Mouse (Mus musculus) embryonic fibroblast, embryonic 13.5 days (primary cell): ENCODE measurements around the gene Mpv17l. TPM values are rescaled to one million over a fixed set of nuclear protein-coding genes. Genes with fewer than 3 reads are reported as not detected.
"Not testable (repeated sequence)": the region's sequence is repeated elsewhere in the genome, so short reads cannot be mapped to it uniquely, and the experiment has no call there.

Experiments used
- H3K27ac ChIP-seq: 2 replicates; pipeline ENCODE4 v1.5.1; 2012; ENCODE audit warnings: low read length, control low read depth, inconsistent platforms; ENCODE audit not compliant: insufficient read depth
- H3K4me1 ChIP-seq: 2 replicates; pipeline ENCODE4 v1.6.1; 2011; ENCODE audit warnings: low read length; ENCODE audit not compliant: control insufficient read depth, insufficient read depth
- H3K4me3 ChIP-seq: 2 replicates; pipeline ENCODE4 v1.5.1; 2011; ENCODE audit warnings: mild to moderate bottlenecking, control low read depth, low read length; ENCODE audit not compliant: insufficient read depth
- CTCF ChIP-seq: IDR thresholded peaks from 2 replicates; pipeline ENCODE4 v1.5.1; 2011; ENCODE audit warnings: mild to moderate bottlenecking, control low read depth, low read length, moderate library complexity, borderline replicate concordance; ENCODE audit not compliant: insufficient read depth
- POLR2A ChIP-seq: IDR thresholded peaks from 2 replicates; pipeline ENCODE4 v1.6.1; 2011; ENCODE audit warnings: low read depth, mild to moderate bottlenecking, control low read depth, low read length, moderate library complexity
- polyA plus RNA-seq: library from polyadenylated mRNA; stranded (reverse); fragments of >200 nt; gene quantifications from 2 replicates; pipeline ENCODE4 v1.2.4, GENCODE M21; 2011; ENCODE audit warnings: low read depth; ENCODE audit not compliant: missing spikeins, insufficient read length

Mpv17l gene
- polyA plus RNA-seq, 1 experiment: 5.1 TPM

DNA sequence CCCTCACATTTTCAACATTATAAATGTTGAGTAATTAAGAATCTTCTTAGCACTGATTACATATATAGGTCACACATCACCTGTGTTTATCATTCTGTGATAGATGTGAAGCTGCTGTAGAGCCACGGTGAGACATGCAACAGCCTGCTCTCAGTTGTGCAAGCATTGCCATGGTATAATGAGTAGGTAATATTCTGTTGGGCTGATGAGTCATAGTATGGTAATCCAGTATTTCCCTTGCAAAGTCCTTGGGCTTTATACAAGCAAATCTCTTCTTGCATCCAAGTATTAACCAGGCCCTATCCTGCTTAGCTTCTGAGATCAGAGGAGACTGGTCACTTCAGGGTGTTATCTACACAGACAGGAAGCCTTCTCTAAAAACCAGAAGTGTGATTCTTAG is 66.1 kb downstream of the Mpv17l start:
- no peaks in the 10 kb centered on the region for H3K4me1 ChIP-seq
- no peak overlapping the region for H3K4me3 ChIP-seq
- no peak overlapping the region for H3K27ac ChIP-seq
- TF ChIP-seq POLR2A: no peak
- TF ChIP-seq CTCF: no peak

DNA sequence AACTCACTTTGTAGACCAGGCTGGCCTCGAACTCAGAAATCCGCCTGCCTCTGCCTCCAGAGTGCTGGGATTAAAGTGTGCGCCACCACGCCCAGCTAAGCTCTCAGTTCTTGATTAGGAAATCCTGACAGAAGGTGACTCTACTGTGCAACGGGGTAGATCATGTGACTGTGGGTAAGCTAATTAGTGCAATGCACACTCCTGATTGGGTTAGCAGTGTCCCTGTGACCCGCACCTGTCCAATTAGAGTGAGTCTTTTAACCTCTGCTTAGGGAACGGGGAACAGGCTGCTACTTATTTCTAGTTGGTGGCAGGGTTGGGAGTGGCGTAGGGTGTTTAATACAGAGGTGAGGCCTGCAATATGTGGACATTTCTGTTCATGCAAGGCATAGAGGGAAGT is 69.1 kb downstream of the Mpv17l start:
- no peak for TF ChIP-seq POLR2A
- TF ChIP-seq CTCF: no peak
- no peak overlapping the region for H3K4me3 ChIP-seq
- no peak overlapping the region for H3K27ac ChIP-seq
- no peaks in the 10 kb centered on the region for H3K4me1 ChIP-seq

DNA sequence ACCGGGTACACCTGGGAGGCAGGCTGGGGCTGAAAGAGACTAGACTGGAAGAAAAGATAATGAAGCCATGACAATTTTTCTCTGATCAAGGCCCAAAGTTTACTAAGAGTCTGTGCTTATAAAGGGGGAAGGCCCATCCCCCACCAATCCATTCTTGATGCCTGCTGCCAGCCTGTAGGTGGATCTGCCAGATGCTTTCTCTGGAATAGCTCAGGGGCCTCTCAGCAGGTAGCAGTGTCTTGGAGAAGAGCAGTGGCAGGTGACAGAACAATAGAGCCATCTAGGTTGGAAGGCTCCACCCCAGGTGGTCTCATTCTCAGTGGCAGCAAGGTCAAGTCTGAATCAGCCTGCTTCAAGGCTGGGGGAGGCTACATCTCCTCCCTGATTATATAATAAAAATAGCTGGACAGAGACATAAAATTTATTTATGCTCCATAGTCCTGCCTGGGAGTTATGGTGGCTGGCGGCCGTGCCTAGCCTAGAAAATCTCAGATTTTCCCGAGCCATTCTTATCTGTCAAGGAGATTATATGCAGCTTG is 73.5 kb downstream of the Mpv17l start:
- not testable (repeated sequence) for H3K4me3 ChIP-seq, H3K27ac ChIP-seq, H3K4me1 ChIP-seq

DNA sequence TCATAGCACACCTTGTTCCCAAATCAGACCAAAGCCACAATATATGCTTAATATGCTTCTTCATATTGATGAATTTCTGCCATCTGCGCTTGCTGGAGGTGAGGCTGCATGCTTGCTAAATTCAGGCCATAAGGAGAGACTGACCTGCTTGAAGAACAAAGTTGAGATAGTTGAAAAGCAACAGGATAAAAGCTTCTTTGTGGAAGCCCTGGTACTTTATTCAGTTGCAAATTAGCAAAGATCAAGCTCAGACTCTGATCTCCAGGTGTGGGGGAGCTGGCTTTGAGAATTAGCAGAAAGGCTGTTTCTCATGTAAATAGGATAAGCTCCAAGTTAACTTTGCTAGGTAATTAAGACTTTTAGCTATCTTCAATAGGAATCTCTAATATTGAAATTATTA is 74.1 kb downstream of the Mpv17l start:
- H3K4me1 ChIP-seq, H3K27ac ChIP-seq, H3K4me3 ChIP-seq: not testable (repeated sequence)

DNA sequence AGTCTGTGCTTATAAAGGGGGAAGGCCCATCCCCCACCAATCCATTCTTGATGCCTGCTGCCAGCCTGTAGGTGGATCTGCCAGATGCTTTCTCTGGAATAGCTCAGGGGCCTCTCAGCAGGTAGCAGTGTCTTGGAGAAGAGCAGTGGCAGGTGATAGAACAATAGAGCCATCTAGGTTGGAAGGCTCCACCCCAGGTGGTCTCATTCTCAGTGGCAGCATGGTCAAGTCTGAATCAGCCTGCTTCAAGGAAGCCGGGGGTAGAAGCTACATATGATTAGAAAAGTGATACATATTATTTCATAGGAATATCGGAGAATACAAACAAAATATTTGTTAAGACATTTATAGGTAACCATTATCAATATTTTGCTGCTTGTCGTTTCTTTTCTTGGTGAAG is 78.8 kb downstream of the Mpv17l start:
- not testable (repeated sequence) for H3K27ac ChIP-seq, H3K4me1 ChIP-seq, H3K4me3 ChIP-seq

DNA sequence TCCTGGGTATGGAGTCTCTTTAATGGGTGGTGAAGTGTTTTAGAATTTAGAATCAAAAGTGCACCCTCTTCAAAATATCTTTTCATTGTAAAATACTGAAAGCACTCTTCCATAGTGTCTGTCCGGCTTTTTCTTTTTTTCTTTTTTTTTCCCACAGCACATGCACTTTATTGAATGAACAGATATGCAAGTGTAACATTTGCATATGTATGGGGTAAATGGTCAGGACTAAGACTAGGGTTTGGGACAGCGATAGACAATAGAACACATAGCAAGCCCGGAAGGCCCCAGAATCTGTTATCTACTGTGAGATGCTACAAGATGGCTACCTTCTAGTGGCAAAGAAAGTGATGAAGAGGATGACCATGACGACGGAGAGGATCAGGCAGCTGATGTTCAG is 80.2 kb downstream of the Mpv17l start:
- TF ChIP-seq POLR2A (no peak), CTCF (no peak)
- Histone ChIP-seq H3K4me3 (no peak overlapping the region), H3K4me1 (no peaks in the 10 kb centered on the region)

DNA sequence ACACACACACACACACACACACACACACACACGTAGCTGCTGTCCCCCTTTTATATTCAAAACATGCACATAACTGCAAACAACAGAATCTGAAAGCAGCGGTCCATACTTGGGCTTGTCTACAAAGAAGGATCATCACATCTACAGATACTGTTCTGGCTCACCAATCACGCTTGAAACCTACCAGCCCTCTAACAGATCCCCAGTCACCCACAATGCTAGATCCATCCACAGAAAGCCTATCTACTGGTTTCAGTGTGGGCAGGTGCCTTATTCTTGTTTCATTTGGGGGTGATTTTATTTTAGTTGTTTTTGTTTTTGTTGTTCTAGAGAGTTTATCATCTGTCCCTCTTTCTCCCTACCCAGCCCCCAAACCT is 83.2 kb downstream of the Mpv17l start:
- H3K4me1 ChIP-seq: no peaks in the 10 kb centered on the region
- TF ChIP-seq CTCF (no peak), POLR2A (no peak)
- H3K27ac ChIP-seq: no peak overlapping the region
- H3K4me3 ChIP-seq: 0 out of 2 replicates have a peak overlapping the region, but pooled peaks have one; percentile 30

More for the DNA sequence above, 80.2 kb downstream of the Mpv17l start:
- H3K27ac ChIP-seq: no peak overlapping the region

DNA sequence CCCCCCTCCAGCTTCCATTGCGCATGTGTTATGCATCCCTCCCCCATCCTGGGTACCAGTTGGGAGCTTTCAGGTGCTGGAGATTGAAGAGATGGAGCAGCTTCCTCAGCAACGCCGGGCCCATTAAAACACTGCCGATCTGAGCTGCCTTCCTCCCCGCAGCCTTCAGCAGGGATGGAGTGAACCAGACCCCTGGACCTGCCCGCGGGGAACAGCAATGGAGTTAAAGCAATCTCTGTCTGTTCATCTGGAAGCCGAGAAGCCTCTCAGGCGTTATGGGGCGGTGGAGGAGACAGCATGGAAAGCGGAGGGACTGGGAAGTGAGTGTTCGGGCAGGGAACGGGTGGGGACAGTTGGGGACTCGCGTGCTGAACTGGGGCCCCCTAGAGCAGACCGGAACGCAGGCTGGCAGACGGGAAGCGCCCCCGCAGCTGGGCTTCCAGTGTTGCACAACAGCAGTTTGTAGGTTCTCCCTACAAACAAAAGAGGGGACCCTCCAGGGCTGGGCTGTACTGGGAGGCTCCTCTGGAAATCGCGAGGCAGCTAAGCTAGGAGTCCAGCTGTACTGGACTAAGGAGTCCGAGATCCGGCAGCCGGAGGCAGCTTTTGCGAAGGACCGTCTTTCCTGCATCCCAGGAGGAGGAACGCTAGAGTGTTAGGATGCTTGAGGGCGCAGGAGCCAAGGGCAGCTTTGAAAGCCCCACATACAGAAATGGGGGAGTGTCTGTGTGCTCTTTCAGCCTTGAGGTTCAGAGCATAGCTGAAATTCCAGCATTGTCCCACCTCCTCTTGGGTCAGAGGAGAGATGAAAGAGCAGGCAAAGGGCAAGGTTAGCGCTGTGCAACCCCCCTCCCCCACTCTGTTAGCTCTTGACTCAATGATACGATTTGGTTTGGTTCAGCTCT is 83.9 kb downstream of the Mpv17l start, which contains the start of the genes 2900011O08Rik and Ifitm7:
Gene 2900011O08Rik, plus strand, starts transcription at position 31 of the 905 bp plus-strand sequence.
Gene Ifitm7, minus strand, starts transcription at position 315 of the 905 bp plus-strand sequence.
- Histone ChIP-seq H3K4me3 (peak within 1 kb of the TSS; percentile 30), H3K27ac (no peak within 1 kb of the TSS), H3K4me1 (no peaks in the 10 kb centered on the region)
- TF ChIP-seq POLR2A (no peak), CTCF (no peak)

DNA sequence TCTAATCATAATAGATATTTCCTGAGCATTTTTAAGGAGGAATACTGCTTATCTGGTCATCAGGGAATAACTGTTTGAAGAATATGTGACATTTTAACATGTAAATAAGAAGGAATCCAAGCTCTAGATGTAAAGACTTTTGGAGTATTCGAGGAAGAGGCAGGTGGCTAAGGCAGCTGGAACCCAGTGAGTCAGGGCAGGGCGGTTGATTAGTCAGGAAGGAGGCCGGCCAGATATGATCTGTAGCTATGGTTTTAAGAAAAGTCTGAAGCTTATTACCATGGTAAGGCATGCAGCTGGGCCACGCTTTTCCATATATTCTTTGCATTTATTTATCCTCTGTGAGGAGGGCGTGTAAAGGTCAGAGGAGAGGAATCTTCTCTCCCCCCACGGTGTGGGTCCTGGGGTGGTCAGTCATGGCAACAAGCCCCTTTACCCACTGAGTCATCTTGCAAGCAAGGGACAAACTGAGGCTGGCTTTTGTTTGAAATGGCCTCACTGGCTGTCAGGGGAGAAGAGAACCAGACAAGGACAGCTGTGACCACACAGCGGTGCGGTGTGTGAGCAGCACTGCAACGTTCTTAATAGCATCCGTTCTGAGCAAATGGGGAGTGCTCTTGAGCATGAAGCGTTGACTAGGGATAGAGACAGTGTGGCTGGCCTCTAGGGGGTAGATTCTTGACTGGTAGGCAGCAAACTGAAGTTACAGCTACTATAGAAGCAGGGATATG is 89.7 kb downstream of the Mpv17l start:
- peaks cover 2% of the 10 kb centered on the region; the same call in 1 of the 2 replicates for H3K4me1 ChIP-seq
- no peak overlapping the region for H3K27ac ChIP-seq
- TF ChIP-seq CTCF (no peak), POLR2A (no peak)
- no peak overlapping the region for H3K4me3 ChIP-seq

DNA sequence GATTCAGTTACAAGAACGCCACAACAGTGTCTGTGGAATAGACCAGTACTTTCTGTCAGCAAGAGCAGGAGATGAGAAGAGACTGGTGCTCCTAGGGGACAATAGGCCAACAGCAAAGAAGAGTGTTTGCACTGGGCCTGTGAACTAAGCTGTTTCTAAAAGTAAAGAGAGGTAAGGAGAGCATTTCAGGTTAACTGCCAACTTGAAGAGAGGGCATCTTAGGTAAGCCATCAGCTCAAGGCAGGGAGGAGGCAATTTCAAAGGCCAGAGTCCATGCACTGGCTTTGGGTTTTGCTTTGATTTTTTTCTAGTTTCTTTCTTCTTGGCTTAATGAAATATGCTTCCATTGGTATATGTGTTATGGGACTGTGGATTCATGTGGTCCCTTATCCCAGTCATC is 91.1 kb downstream of the Mpv17l start:
- Histone ChIP-seq H3K27ac (no peak overlapping the region), H3K4me3 (no peak overlapping the region), H3K4me1 (peaks cover 2% of the 10 kb centered on the region; the same call in 1 of the 2 replicates)
- TF ChIP-seq CTCF (no peak), POLR2A (no peak)
